Comparison of ENCODE assay signal across 11 mouse cellular contexts in the genomic region with DNA sequence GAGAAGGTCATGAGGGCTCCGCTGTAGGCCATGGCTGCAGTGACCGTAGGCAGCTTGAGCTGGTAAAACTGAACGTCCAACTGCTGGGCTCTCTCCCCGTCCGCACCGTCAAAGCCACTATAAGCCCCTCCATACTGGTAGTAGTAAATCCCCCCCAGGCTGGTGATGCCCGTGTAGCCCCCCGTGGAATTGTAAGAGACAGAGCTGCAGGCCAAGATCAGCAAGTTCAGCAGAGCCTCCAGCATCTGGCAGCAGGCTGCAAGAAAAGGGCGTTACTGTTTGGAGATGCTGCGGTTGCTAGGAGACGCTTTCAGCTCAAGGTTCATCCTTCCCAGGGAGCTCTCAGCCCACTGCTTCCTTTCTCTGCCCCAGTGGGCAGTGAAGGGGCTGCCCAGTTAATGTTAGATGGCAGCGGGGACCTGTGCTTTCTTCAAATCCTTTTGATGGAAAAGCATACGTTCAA. TPM values are rescaled to one million over a fixed set of nuclear protein-coding genes. Genes with fewer than 3 reads are reported as not detected.
DNase-seq lines count a peak whose midpoint lies in the region; ATAC-seq and TF ChIP-seq lines count a peak whose summit lies in the region.
"Had no signal": no experiment of that assay in that cellular context is flagged by ENCODE, and none has a peak within 500 bp of the region (broad histone marks: within the 10 kb centered on the region; RNA-seq: fewer than 3 reads in every experiment).

No protein-coding gene starts in this region.

- no peaks in the 10 kb centered on the region for H3K4me1 ChIP-seq in heart, adult 2 months (ENCODE audit: control insufficient read depth, insufficient read depth, low read length)
- H3K4me1 ChIP-seq in hindbrain, embryonic 11.5 days (replicated peaks; ENCODE audit: control insufficient read depth, insufficient read depth, low read length): no peaks in the 10 kb centered on the region; the same call in 1 of the 2 replicates
- peaks cover 30% of the 10 kb centered on the region for H3K4me1 ChIP-seq in neural tube, embryonic 13.5 days (replicated peaks)
- H3K4me1 ChIP-seq in kidney, embryonic 16.5 days (ENCODE audit: insufficient read depth, low read length): peaks cover 11% of the 10 kb centered on the region

- H3K9ac ChIP-seq in heart, adult 2 months (ENCODE audit: low read depth, low read length): no peak overlapping the region
- no peak overlapping the region for H3K9ac ChIP-seq in hindbrain, embryonic 11.5 days (ENCODE audit: low read depth, low read length)
- H3K9ac ChIP-seq in neural tube, embryonic 13.5 days: peak overlapping the region; percentile 17; the same call in 1 of the 2 replicates
- H3K9ac ChIP-seq in kidney, embryonic 16.5 days (replicated peaks; ENCODE audit: low read length): no peak overlapping the region
- H3K9ac ChIP-seq: liver, embryonic 13.5 days had no signal

- no peak overlapping the region for H3K4me2 ChIP-seq in hindbrain, embryonic 11.5 days (replicated peaks; ENCODE audit: low read depth, low read length)
- no peak overlapping the region for H3K4me2 ChIP-seq in neural tube, embryonic 13.5 days
- no peak overlapping the region for H3K4me2 ChIP-seq in kidney, embryonic 16.5 days (replicated peaks; ENCODE audit: low read depth, low read length)
- H3K4me2 ChIP-seq: liver, embryonic 13.5 days had no signal

- TF ChIP-seq EP300 in heart, adult 2 months (IDR thresholded peaks at IDR 0.05; ENCODE audit: insufficient read depth, low read depth, low read length): no peak

- H3K4me3 ChIP-seq in heart, adult 2 months: no peak overlapping the region
- H3K4me3 ChIP-seq in hindbrain, embryonic 11.5 days (ENCODE audit: low read depth, low read length): no peak overlapping the region
- H3K4me3 ChIP-seq in neural tube, embryonic 13.5 days: no peak overlapping the region
- H3K4me3 ChIP-seq in kidney, embryonic 16.5 days (ENCODE audit: low read length): no peak overlapping the region
- H3K4me3 ChIP-seq: liver, embryonic 13.5 days had no signal

- H3K79me2 ChIP-seq in heart, adult 2 months (replicated peaks; ENCODE audit: control insufficient read depth, insufficient read depth, low read length): no peaks in the 10 kb centered on the region

- 64% methylated on average over 13 of the region's 13 CpGs for whole genome bisulfite sequencing in heart, adult 2 months
- 45% methylated on average over 13 of the region's 13 CpGs for WGBS in hindbrain, embryonic 11.5 days
- WGBS in neural tube, embryonic 13.5 days: 29% methylated on average over 13 of the region's 13 CpGs
- WGBS in kidney, embryonic 16.5 days: 58% methylated on average over 13 of the region's 13 CpGs

- no peaks in the 10 kb centered on the region for H3K9me3 ChIP-seq in hindbrain, embryonic 11.5 days (ENCODE audit: control insufficient read depth, low read length)
- H3K9me3 ChIP-seq in neural tube, embryonic 13.5 days: no peaks in the 10 kb centered on the region
- no peaks in the 10 kb centered on the region for H3K9me3 ChIP-seq in kidney, embryonic 16.5 days (ENCODE audit: low read length)
- H3K9me3 ChIP-seq: liver, embryonic 13.5 days had no signal

- no peaks in the 10 kb centered on the region for H3K36me3 ChIP-seq in heart, adult 2 months (ENCODE audit: control insufficient read depth, insufficient read depth, low read length)
- no peaks in the 10 kb centered on the region for H3K36me3 ChIP-seq in hindbrain, embryonic 11.5 days (ENCODE audit: control insufficient read depth, insufficient read depth, low read length)
- no peaks in the 10 kb centered on the region for H3K36me3 ChIP-seq in neural tube, embryonic 13.5 days
- H3K36me3 ChIP-seq in kidney, embryonic 16.5 days (ENCODE audit: insufficient read depth, low read length): no peaks in the 10 kb centered on the region
- H3K36me3 ChIP-seq: liver, embryonic 13.5 days had no signal

- TF ChIP-seq CTCF in heart, adult 2 months (IDR thresholded peaks at IDR 0.05): no peak

- H3K27me3 ChIP-seq in heart, adult 2 months (ENCODE audit: control insufficient read depth, insufficient read depth, low read length): no peaks in the 10 kb centered on the region
- no peaks in the 10 kb centered on the region for H3K27me3 ChIP-seq in hindbrain, embryonic 11.5 days (ENCODE audit: control insufficient read depth, insufficient read depth, low read length)
- peaks cover 11% of the 10 kb centered on the region; the same call in 1 of the 2 replicates for H3K27me3 ChIP-seq in neural tube, embryonic 13.5 days
- H3K27me3 ChIP-seq in kidney, embryonic 16.5 days (ENCODE audit: insufficient read depth, low read length): no peaks in the 10 kb centered on the region; the same call in 1 of the 2 replicates

- peak; percentile 78 for ATAC-seq in hindbrain, embryonic 11.5 days (ENCODE audit: low FRiP score)
- peak; percentile 60 for ATAC-seq in neural tube, embryonic 13.5 days (ENCODE audit: low read depth)
- ATAC-seq in kidney, embryonic 16.5 days (ENCODE audit: low FRiP score, low TSS enrichment): no peak

- H3K27ac ChIP-seq in heart, adult 2 months: no peak overlapping the region
- H3K27ac ChIP-seq in hindbrain, embryonic 11.5 days (ENCODE audit: low read depth, low read length): no peak overlapping the region
- H3K27ac ChIP-seq in neural tube, embryonic 13.5 days (replicated peaks): peak overlapping the region; percentile 54; the same call in 1 of the 2 replicates
- H3K27ac ChIP-seq in kidney, embryonic 16.5 days (ENCODE audit: low read length): no peak overlapping the region
- H3K27ac ChIP-seq: liver, embryonic 13.5 days had no signal

- TF ChIP-seq POLR2A in heart, adult 2 months (IDR thresholded peaks at IDR 0.05; ENCODE audit: insufficient read depth, low read depth, low read length): no peak

- intact Hi-C loops in heart, adult 2 months (cut with DNase I): no loop called here

- peak; percentile 91 for DNase-seq in heart, adult 11 months
- no peak for DNase-seq in heart, adult 2 months
- DNase-seq in ZHBTc4 (ENCODE audit: low read depth, low spot score): peak; percentile 26
- peak; percentile 69 for DNase-seq in hindbrain, embryonic 11.5 days (ENCODE audit: low spot score)
- DNase-seq in cerebellum, adult 9-10 months: no peak
- DNase-seq in thymus, postnatal 4 days: no peak
- DNase-seq: kidney, adult 11 months; liver, embryonic 13.5 days had no signal

RNA-seq across cellular contexts. Expression of a gene that starts 7.5 kb away (rescaled TPM):
- under 1 TPM; 0.11 to 0.31 TPM for total RNA-seq in heart, adult 2 months (2021)
- 0.10 and 0.12 TPM in 2 replicates for polyA plus RNA-seq in heart, adult 2 months (2012; rRNA removed)
- polyA plus RNA-seq in hindbrain, embryonic 11.5 days (2014; fragmentation: Nextera tagmentation; extraction: Ambion mirVana): 0.52 and 0.82 TPM in 2 replicates
- polyA plus RNA-seq in neural tube, embryonic 13.5 days (2015; fragmentation: Nextera tagmentation; extraction: Ambion mirVana): 0.55 and 0.74 TPM in 2 replicates
- 3.9 and 4.0 TPM in 2 replicates for polyA plus RNA-seq in kidney, embryonic 16.5 days (2015; fragmentation: Nextera tagmentation; extraction: Ambion mirVana)
- total RNA-seq: neutrophil, adult 5-6 weeks had no signal
- polyA plus RNA-seq: liver, embryonic 13.5 days had no signal

RNA-seq across cellular contexts. Expression of a gene that starts 35.7 kb away (rescaled TPM):
- 1 to 10 TPM in 1 of 2 experiments, under 1 TPM in 1; 0.89 to 1.1 TPM for total RNA-seq in heart, adult 2 months (2021)
- polyA plus RNA-seq in heart, adult 2 months (2012; rRNA removed): 1.3 TPM in 2 replicates
- not detected in 2 replicates for polyA plus RNA-seq in hindbrain, embryonic 11.5 days (2014; fragmentation: Nextera tagmentation; extraction: Ambion mirVana)
- polyA plus RNA-seq in neural tube, embryonic 13.5 days (2015; fragmentation: Nextera tagmentation; extraction: Ambion mirVana): not detected in 2 replicates
- not detected in 2 replicates for polyA plus RNA-seq in kidney, embryonic 16.5 days (2015; fragmentation: Nextera tagmentation; extraction: Ambion mirVana)
- total RNA-seq: neutrophil, adult 5-6 weeks had no signal

Comparison
In these comparisons a context has a peak if more than half of its experiments do, and no peak if none do; other contexts are left out.
1. DNase-seq: peak in heart, adult 11 months (single experiment), ZHBTc4 (single experiment) and hindbrain, embryonic 11.5 days (single experiment); none in heart, adult 2 months (0 of 2), cerebellum, adult 9-10 months (single experiment) and thymus, postnatal 4 days (single experiment).